Mouse (Mus musculus) heart, postnatal 0 days (tissue): ENCODE results near the gene Pptc7. TPM values are rescaled to one million over a fixed set of nuclear protein-coding genes. Genes with fewer than 3 reads are reported as not detected.

ENCODE experiments used
- ATAC-seq: fragments of 200-750 bp; cut with Nextera tagmentation; 2 replicates; pipeline ENCODE4 v1.8.0; 2017; ENCODE audit warnings: low read depth, moderate number of reproducible peaks, moderate library complexity; ENCODE audit not compliant: insufficient read depth
- DNase-seq: peaks from one replicate; pipeline ENCODE4 v3.0.0-alpha.2; 2016; ENCODE audit warnings: low spot score
- H3K27ac ChIP-seq: fragments of 300-500 bp; sonication (generic); 2 replicates; pipeline ENCODE4 v1.5.1; 2014; ENCODE audit warnings: low read depth, mild to moderate bottlenecking
- H3K27me3 ChIP-seq: fragments of 300-500 bp; sonication (generic); 2 replicates; pipeline ENCODE4 v1.6.1; 2014; ENCODE audit warnings: low read length, mixed read lengths; ENCODE audit not compliant: control insufficient read depth, insufficient read depth
- H3K36me3 ChIP-seq: fragments of 300-500 bp; sonication (generic); replicated peaks from 2 replicates; pipeline ENCODE4 v1.6.1; 2014; ENCODE audit warnings: low read length, mixed read lengths; ENCODE audit not compliant: control insufficient read depth, insufficient read depth
- H3K4me1 ChIP-seq: fragments of 300-500 bp; sonication (generic); 2 replicates; pipeline ENCODE4 v1.6.1; 2014; ENCODE audit warnings: antibody characterized with exemption; ENCODE audit not compliant: control insufficient read depth, insufficient read depth
- H3K4me2 ChIP-seq: fragments of 300-500 bp; sonication (generic); 2 replicates; pipeline ENCODE4 v1.6.1; 2014; ENCODE audit warnings: low read depth, mild to moderate bottlenecking, low read length, moderate library complexity
- H3K4me3 ChIP-seq: fragments of 300-500 bp; sonication (generic); 2 replicates; pipeline ENCODE4 v1.5.1; 2014; ENCODE audit warnings: low read depth, low read length
- H3K9ac ChIP-seq: fragments of 300-500 bp; sonication (generic); replicated peaks from 2 replicates; pipeline ENCODE4 v1.6.1; 2014; ENCODE audit warnings: low read depth, low read length, mixed read lengths
- H3K9me3 ChIP-seq: fragments of 300-500 bp; sonication (generic); replicated peaks from 2 replicates; pipeline ENCODE4 v1.6.1; 2016; ENCODE audit warnings: low read length; ENCODE audit not compliant: control insufficient read depth
- CTCF ChIP-seq: IDR thresholded peaks from 2 replicates; pipeline ENCODE4 v1.5.1; 2016; ENCODE audit warnings: antibody characterized with exemption, control low read depth, low read depth
- EP300 ChIP-seq: IDR thresholded peaks from 2 replicates; pipeline ENCODE4 v1.6.1; 2016; ENCODE audit warnings: antibody characterized with exemption, low read depth
- WGBS: fragments of 180-500 bp; shearing (Covaris S2); extraction: QIAGEN DNeasy Blood & Tissue Kit; methylation state at CpG from one replicate; pipeline ENCODE4 v1.1.7; 2014; 5-methylcytosine and 5-hydroxymethylcytosine counted together
- polyA plus RNA-seq: library from polyadenylated mRNA; unstranded; fragments of >200 nt; fragmentation: Nextera tagmentation; extraction: Ambion mirVana; gene quantifications from 2 replicates; pipeline ENCODE4 v1.2.1, GENCODE M21; 2015
- total RNA-seq: library from RNA; depleted of rRNA; stranded (reverse); fragments of >200 nt; gene quantifications from 2 replicates; pipeline ENCODE4 v1.2.3, GENCODE M21; 2014; ENCODE audit warnings: low replicate concordance

Gene Pptc7
- total and polyA plus RNA-seq, 2 experiments from 2014 or later, result 20.5 to 33.9 TPM

DNA sequence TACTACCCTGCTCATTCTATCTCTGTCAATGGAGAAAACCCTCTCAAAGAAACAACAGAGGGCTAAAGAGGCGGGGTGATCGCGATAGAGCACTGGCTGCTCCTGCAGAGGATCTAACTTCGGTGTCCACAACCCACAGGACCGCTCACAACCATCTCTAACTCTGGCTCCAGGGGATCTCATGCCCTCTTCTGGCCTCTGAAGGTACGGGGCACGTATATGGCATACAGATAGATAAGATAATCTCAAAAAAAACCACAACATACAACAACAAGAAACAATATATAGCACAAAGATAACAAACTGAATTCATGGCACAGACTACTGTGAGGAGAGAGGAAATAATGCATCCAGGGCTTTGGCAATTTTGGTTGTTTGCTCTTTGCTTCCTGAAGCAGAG lies 22.1 kb upstream of the Pptc7 start:
- Histone ChIP-seq H3K9me3 (no peaks in the 10 kb centered on the region), H3K9ac (no peak overlapping the region), H3K4me1 (0 out of 2 replicates have a peak, but pooled peaks cover 5% of the 10 kb centered on the region), H3K36me3 (peaks cover 25% of the 10 kb centered on the region), H3K4me2 (no peak overlapping the region), H3K4me3 (no peak overlapping the region), H3K27me3 (no peaks in the 10 kb centered on the region), H3K27ac (no peak overlapping the region)
- ATAC-seq (no peak), DNase-seq (no peak)
- TF ChIP-seq EP300 (no peak), CTCF (no peak)
- WGBS, result 53% methylated on average over 7 of the region's 7 CpGs

DNA sequence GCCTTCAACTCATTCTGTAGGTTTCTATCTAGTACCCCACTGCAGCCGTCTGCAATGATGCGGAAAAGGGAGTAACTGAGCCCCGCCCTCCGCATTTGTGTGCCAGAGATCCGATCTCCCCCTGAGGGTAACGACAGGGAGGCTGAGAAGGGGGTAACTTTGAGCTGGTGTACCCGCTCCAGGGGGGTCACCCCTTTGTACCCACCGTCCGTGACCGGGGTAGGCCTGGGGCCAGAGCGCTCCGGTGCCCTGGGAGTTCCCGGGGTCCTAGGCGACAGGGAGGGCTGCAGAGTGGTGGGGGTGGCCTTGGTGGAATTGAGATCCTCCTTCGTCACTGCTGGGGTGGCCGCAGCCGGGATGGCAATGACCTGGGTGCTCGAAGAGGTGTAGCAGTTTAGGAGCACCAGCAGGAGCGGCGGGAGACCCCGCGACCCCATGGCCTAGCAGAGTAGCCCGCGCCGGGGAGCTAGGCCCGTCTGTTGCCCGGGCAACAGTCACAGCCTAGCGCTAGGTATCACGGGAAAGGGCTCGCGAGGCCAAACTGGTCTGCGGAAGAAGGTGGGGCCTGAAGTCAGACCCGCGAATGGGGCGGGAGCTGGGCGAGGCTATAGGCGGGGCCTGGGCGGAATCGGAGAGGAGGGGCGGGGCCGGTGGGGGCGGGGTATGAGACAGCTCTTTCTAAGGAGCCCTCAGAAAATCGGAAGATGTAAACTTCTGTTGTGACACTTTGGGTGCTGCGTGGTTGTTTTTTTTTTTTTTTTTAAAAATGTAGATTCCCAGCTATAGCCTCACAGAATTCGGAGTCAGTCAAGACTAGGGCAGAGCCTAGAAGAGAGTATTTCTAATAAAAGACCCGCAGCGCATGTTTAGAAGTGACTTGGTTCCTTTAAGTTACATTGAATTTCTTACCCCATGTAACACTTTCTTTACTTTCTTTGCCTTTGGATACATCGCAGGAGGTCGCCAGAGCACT lies 19.9 kb upstream of the Pptc7 start, which contains the start of gene Tctn1:
Gene Tctn1 (minus strand): TSS at position 528 of the 973 bp plus-strand sequence.
- peaks cover 18% of the 10 kb centered on the region; the same call in 1 of the 2 replicates for H3K36me3 ChIP-seq
- H3K4me2 ChIP-seq, result peak within 1 kb of the TSS; percentile 97
- ATAC-seq (peak; percentile 100), DNase-seq (peak; percentile 98)
- peak within 1 kb of the TSS; percentile 77 for H3K4me3 ChIP-seq
- H3K27me3 ChIP-seq, result no peaks in the 10 kb centered on the region
- no peaks in the 10 kb centered on the region for H3K9me3 ChIP-seq
- H3K9ac ChIP-seq, result peak within 1 kb of the TSS; percentile 78
- 2% methylated on average over 49 of the region's 49 CpGs for WGBS
- 0 out of 2 replicates have a peak, but pooled peaks cover 5% of the 10 kb centered on the region for H3K4me1 ChIP-seq
- TF ChIP-seq CTCF, result no peak
- no peak for TF ChIP-seq EP300
- H3K27ac ChIP-seq, result peak within 1 kb of the TSS; percentile 64

DNA sequence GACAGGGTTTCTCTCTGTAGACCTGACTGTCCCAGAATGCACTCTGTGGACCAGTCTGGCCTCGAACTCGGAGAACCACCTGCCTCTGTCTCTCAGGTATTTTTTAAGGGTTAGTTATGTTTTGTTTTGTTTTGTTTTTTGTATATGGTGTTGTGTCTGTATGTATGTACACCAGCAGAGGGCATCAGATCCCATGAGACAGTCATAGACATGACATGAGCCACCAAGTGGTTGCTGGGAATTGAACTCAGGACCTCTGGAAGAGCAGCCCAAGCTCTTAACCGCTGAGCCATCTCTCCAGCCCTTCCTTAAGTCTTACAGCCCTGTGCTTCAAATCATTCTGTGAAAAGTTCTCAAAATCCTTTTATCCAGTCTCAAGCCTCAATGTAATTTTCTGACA lies 19.0 kb upstream of the Pptc7 start:
- no peak overlapping the region for H3K9ac ChIP-seq
- no peak for TF ChIP-seq CTCF
- no peak for TF ChIP-seq EP300
- no peaks in the 10 kb centered on the region for H3K9me3 ChIP-seq
- no peak overlapping the region for H3K4me3 ChIP-seq
- 82% methylated on average over 3 of the region's 3 CpGs for whole genome bisulfite sequencing
- peak overlapping the region; percentile 97; the same call in 1 of the 2 replicates for H3K4me2 ChIP-seq
- H3K27ac ChIP-seq, result no peak overlapping the region
- ATAC-seq, result no peak
- DNase-seq, result no peak
- 0 out of 2 replicates have a peak, but pooled peaks cover 5% of the 10 kb centered on the region for H3K4me1 ChIP-seq
- H3K27me3 ChIP-seq, result no peaks in the 10 kb centered on the region
- H3K36me3 ChIP-seq, result peaks cover 13% of the 10 kb centered on the region; the same call in 1 of the 2 replicates

DNA sequence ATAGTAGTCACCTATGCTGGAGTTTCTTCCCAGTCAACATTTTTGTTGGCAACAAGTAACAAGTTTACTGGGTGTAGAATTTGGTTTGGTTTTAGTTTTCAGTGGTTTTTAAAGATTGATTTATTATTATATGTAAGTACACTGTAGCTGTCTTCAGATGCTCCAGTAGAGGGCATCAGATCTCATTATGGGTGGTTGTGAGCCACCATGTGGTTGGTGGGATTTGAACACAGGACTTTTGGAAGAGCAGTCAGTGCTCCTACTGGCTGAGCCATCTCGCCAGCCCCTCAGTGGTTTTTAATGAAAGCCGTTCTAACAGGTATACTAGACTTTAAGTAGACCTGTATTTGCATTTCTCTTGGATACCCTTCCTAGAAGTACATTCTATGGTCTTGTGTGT lies 18.2 kb upstream of the Pptc7 start:
- H3K4me2 ChIP-seq, result no peak overlapping the region
- WGBS, result 100% methylated on average over 2 of the region's 2 CpGs
- H3K27ac ChIP-seq, result no peak overlapping the region
- H3K9ac ChIP-seq, result no peak overlapping the region
- no peak for DNase-seq
- 0 out of 2 replicates have a peak, but pooled peaks cover 5% of the 10 kb centered on the region for H3K4me1 ChIP-seq
- TF ChIP-seq EP300 (no peak), CTCF (no peak)
- H3K36me3 ChIP-seq, result 0 out of 2 replicates have a peak, but pooled peaks cover 5% of the 10 kb centered on the region
- H3K4me3 ChIP-seq, result no peak overlapping the region
- no peaks in the 10 kb centered on the region for H3K27me3 ChIP-seq
- ATAC-seq, result no peak
- no peaks in the 10 kb centered on the region for H3K9me3 ChIP-seq

DNA sequence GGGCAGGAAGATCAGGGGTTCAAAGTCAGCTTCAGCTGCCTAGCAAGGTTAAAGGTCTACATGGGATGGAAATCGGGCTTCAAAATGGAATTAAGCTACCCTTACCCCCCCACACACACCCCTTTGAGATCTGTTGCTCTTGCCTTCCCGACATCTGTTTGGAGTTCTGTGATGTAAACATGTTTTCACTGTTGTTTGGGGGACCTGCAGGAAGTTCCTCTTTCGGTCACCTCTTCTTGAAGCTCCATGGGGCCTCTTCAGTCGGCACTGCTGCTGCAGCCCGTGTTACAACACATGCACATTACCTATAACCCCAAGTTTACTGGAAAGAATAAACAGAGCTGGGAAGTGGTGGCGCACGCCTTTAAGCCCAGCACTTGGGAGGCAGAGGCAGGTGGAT lies 17.0 kb upstream of the Pptc7 start:
- Histone ChIP-seq H3K4me3 (no peak overlapping the region), H3K9me3 (no peaks in the 10 kb centered on the region), H3K9ac (no peak overlapping the region), H3K4me1 (0 out of 2 replicates have a peak, but pooled peaks cover 5% of the 10 kb centered on the region), H3K27me3 (no peaks in the 10 kb centered on the region), H3K27ac (no peak overlapping the region), H3K36me3 (no peaks in the 10 kb centered on the region), H3K4me2 (no peak overlapping the region)
- WGBS, result 62% methylated on average over 7 of the region's 7 CpGs
- ATAC-seq (no peak), DNase-seq (no peak)
- TF ChIP-seq EP300 (no peak), CTCF (no peak)
